Mouse (Mus musculus) CD8-positive naive resting alpha-beta T cell, adult 2 months (primary cell): Measurements from ENCODE around the gene Slc46a3.

Experiments used
- DNase-seq, 2 experiments: peaks; one replicate each; pipeline ENCODE4 v3.0.0; 2022; ENCODE audit warnings: low read depth in 2 of 2, low spot score in 2 of 2

Slc46a3 gene

DNA sequence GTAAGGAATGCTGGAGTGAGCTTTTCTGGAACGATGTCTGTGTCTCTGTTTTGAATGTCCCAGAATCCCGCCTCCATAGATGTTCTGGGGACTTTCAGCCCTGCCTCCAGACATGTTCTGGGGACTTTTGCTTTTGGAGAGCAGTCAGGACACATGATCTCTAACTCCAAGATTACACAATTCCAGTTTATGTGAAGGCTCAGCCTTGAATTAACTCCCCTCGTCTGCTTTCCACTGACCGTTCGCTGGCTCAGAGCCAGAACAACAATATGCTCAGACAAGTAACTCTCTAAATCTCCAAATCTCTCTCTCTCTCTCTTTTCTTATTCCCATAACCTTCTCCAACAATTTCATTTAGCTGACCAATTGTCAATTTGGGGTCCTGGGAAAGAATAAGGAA, 47.3 kb downstream of the Slc46a3 start:
- no peak for DNase-seq

DNA sequence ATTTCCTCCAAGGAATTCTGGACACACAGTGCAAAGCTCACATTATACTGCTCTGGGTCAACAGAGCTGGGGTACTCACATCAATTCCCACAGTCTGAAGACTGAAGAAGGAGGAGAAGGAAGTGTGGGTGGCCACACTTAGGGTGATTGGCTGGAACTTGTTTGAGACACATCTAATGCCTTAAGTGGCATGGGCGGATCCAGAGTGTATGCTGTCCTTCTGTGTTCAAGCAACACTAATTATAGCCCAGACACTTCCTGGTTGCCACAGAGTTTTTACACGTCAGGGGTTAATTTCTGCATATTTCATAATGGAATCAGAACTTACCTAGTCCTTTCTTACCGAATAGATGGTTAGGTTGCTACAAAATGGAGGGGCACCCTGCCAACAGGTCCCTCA, 49.3 kb downstream of the Slc46a3 start:
- DNase-seq: no peak

DNA sequence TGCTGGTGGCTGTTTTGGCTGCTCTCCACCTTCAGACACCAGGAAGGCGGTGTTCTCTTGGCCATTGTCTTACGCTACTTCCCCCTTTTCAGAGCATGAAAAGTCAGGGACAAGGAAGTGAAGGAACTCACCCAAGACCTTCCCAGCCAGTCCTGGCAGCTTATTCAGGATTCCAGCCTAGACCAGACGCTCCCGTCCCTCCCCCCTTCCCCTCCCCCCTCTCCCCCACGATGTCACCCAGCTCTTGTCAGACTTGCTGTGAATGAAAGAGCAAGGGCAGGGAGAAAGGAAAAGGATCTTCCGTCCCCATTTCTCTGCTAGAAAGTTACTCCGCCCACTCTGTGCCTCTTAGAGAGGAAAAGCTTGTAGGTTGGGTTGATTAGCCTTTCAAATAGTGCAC, 51.3 kb downstream of the Slc46a3 start:
- no peak for DNase-seq

GRCm38 (mm10) chr5:147839418-147839817, 55.2 kb downstream of the Slc46a3 start:
- DNase-seq: no peak

- DNase-seq: no peak
These were observed 59.6 kb downstream of the Slc46a3 start for GRCm38 (mm10) chr5:147834841-147835500.

- DNase-seq: no peak
These were observed 61.8 kb downstream of the Slc46a3 start for GRCm38 (mm10) chr5:147832842-147833241.

GRCm38 (mm10) chr5:147828846-147829245, 65.8 kb downstream of the Slc46a3 start:
- no peak for DNase-seq
